Mouse (Mus musculus): ENCODE data around the gene Il22ra2. TPM values are rescaled to one million over a fixed set of nuclear protein-coding genes. Genes with fewer than 3 reads are reported as not detected.

The Il22ra2 gene
- total RNA-seq, 2 experiments from 2014 or later: not detected

- peak; percentile 25 for DNase-seq (ENCODE audit: low spot score)
Measured at GRCm38 (mm10) chr10:19600093-19600420, 21.7 kb upstream of the Il22ra2 start.

GRCm38 (mm10) chr10:19601502-19601901 is 20.3 kb upstream of the Il22ra2 start:
- DNase-seq (ENCODE audit: low spot score): peak; percentile 41

- peak; percentile 42 for DNase-seq (ENCODE audit: low spot score)
Measured at GRCm38 (mm10) chr10:19603231-19603630, 18.6 kb upstream of the Il22ra2 start.

GRCm38 (mm10) chr10:19609125-19609524 is 12.7 kb upstream of the Il22ra2 start:
- DNase-seq (ENCODE audit: low spot score): no peak

- DNase-seq (ENCODE audit: low spot score): no peak
Measured at GRCm38 (mm10) chr10:19611616-19612015, 10.2 kb upstream of the Il22ra2 start.

- DNase-seq (ENCODE audit: low spot score): peak; percentile 51
Measured at GRCm38 (mm10) chr10:19613111-19613753, 8.6 kb upstream of the Il22ra2 start.

- no peak for DNase-seq (ENCODE audit: low spot score)
Measured at GRCm38 (mm10) chr10:19619736-19620135, 2.1 kb upstream of the Il22ra2 start.

- DNase-seq (ENCODE audit: low spot score): no peak
Measured at GRCm38 (mm10) chr10:19624617-19625016, 2.8 kb downstream of the Il22ra2 start.

GRCm38 (mm10) chr10:19627342-19627741 is 5.5 kb downstream of the Il22ra2 start:
- peak; percentile 27 for DNase-seq (ENCODE audit: low spot score)

- peak; percentile 73 for DNase-seq (ENCODE audit: low spot score)
Measured at GRCm38 (mm10) chr10:19627748-19628147, 6.0 kb downstream of the Il22ra2 start.

- DNase-seq (ENCODE audit: low spot score): no peak
Measured at GRCm38 (mm10) chr10:19631616-19632195, 9.9 kb downstream of the Il22ra2 start.

- no peak for DNase-seq (ENCODE audit: low spot score)
Measured at GRCm38 (mm10) chr10:19638851-19639250, 17.1 kb downstream of the Il22ra2 start.

GRCm38 (mm10) chr10:19639630-19640029 is 17.8 kb downstream of the Il22ra2 start:
- no peak for DNase-seq (ENCODE audit: low spot score)

- no peak for DNase-seq (ENCODE audit: low spot score)
Measured at GRCm38 (mm10) chr10:19645119-19645518, 23.3 kb downstream of the Il22ra2 start.

- DNase-seq (ENCODE audit: low spot score): no peak
Measured at GRCm38 (mm10) chr10:19657426-19657825, 35.6 kb downstream of the Il22ra2 start.

GRCm38 (mm10) chr10:19659953-19660352 is 38.2 kb downstream of the Il22ra2 start:
- no peak for DNase-seq (ENCODE audit: low spot score)

GRCm38 (mm10) chr10:19668973-19669372 is 47.2 kb downstream of the Il22ra2 start:
- DNase-seq (ENCODE audit: low spot score): no peak

- no peak for DNase-seq (ENCODE audit: low spot score)
Measured at GRCm38 (mm10) chr10:19672015-19672414, 50.2 kb downstream of the Il22ra2 start.

- DNase-seq (ENCODE audit: low spot score): peak; percentile 7
Measured at GRCm38 (mm10) chr10:19673146-19673545, 51.3 kb downstream of the Il22ra2 start.
